Mouse (Mus musculus): ENCODE measurements around the gene Fsd2.

DNA sequence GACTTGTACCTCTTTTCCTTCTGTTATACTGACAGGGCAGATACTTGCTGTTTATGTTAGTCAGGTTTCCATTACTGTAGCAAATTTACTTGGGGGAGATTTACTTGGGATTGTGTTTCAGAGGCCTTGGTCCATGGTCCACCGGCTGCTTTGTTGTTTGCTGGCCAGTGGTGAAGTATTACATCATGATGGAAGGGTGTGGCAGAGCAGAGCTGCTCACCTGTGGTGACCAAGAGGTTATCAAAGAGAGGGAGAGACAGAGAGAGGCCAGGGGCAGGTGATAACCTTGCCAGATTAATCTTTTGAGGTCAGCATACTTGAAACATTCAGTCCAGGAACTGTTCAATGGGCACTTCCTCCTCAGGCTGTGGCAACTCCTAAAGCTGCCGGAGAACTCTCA is 65.7 kb downstream of the Fsd2 start:
- no peak for TF ChIP-seq CTCF (IDR thresholded peaks at IDR 0.05; ENCODE audit: insufficient read depth, low read length)
- TF ChIP-seq POLR2A (IDR thresholded peaks at IDR 0.05; ENCODE audit: borderline replicate concordance, extremely low read depth, low read depth, low read length) = no peak

Measured in lung, adult 2 months (tissue).